8 mouse cellular contexts compared by ENCODE assay signal in the genomic region with DNA sequence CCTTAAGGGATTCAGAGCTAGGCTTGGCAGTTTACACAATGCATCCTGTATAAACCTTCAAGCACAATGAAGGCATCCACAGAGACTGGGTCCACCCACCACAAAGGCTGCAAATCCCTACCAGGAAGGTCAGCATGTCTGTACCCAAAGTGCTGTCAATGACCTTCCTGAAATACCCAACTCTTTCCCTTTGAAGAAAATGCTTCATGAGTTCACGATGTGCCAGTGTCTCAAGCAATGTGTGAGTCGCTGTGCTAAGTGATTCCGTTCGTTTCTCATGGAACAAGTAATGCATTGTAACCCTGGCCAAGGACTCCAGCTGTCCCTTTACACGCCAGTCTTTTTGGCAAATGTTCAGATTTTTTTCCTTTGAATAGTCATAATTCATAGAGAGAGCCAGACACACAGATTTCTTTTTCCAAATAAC.
DNase-seq lines count a peak whose midpoint lies in the region; ATAC-seq and TF ChIP-seq lines count a peak whose summit lies in the region.

No protein-coding gene starts in this region.

- no peak overlapping the region for H3K4me3 ChIP-seq in intestine, embryonic 14.5 days (ENCODE audit: low read depth, low read length)
- no peak overlapping the region for H3K4me3 ChIP-seq in intestine, postnatal 0 days (ENCODE audit: low read depth, low read length)
- H3K4me3 ChIP-seq in forebrain, embryonic 14.5 days (ENCODE audit: low read depth, low read length), result no peak overlapping the region
- H3K4me3 ChIP-seq in myocyte, result no peak overlapping the region

- no peak overlapping the region for H3K9ac ChIP-seq in intestine, embryonic 14.5 days (ENCODE audit: low read length)
- H3K9ac ChIP-seq in intestine, postnatal 0 days (ENCODE audit: low read depth, low read length), result no peak overlapping the region
- no peak overlapping the region for H3K9ac ChIP-seq in forebrain, embryonic 14.5 days (ENCODE audit: low read length)

- no peak overlapping the region for H3ac ChIP-seq in myocyte (ENCODE audit: control insufficient read depth, insufficient read length)

- H3K27me3 ChIP-seq in intestine, embryonic 14.5 days (replicated peaks; ENCODE audit: control insufficient read depth, insufficient read depth, low read length), result no peaks in the 10 kb centered on the region
- H3K27me3 ChIP-seq in intestine, postnatal 0 days (replicated peaks; ENCODE audit: control insufficient read depth, insufficient read depth, low read length), result no peaks in the 10 kb centered on the region
- no peaks in the 10 kb centered on the region for H3K27me3 ChIP-seq in forebrain, embryonic 14.5 days (replicated peaks; ENCODE audit: control insufficient read depth, insufficient read depth, low read length)
- no peaks in the 10 kb centered on the region for H3K27me3 ChIP-seq in myocyte (ENCODE audit: control insufficient read depth, insufficient read depth, insufficient read length)

- no peak for TF ChIP-seq POLR2A in myocyte (IDR thresholded peaks at IDR 0.05; ENCODE audit: insufficient read length, low read depth)

- H3K4me2 ChIP-seq in intestine, embryonic 14.5 days (ENCODE audit: low read length), result no peak overlapping the region
- no peak overlapping the region for H3K4me2 ChIP-seq in intestine, postnatal 0 days (replicated peaks; ENCODE audit: low read depth)
- no peak overlapping the region for H3K4me2 ChIP-seq in forebrain, embryonic 14.5 days (ENCODE audit: low read length)
- no peak overlapping the region for H3K4me2 ChIP-seq in myocyte (ENCODE audit: low read depth)

- no peaks in the 10 kb centered on the region for H3K9me3 ChIP-seq in intestine, embryonic 14.5 days (ENCODE audit: control insufficient read depth, low read length)
- H3K9me3 ChIP-seq in intestine, postnatal 0 days (ENCODE audit: control insufficient read depth), result no peaks in the 10 kb centered on the region
- H3K9me3 ChIP-seq in forebrain, embryonic 14.5 days (replicated peaks; ENCODE audit: control insufficient read depth, low read length), result no peaks in the 10 kb centered on the region

- no peak for DNase-seq in intestine, embryonic 14.5 days (ENCODE audit: low spot score)
- DNase-seq in adrenal gland, postnatal 10 days, result peak; percentile 37
- DNase-seq in forebrain, embryonic 14.5 days (ENCODE audit: low spot score), result peak; percentile 76
- DNase-seq in layer of hippocampus, postnatal 10 days (ENCODE audit: low spot score in 2 of 2), result peak; percentile 16 to 33

- TF ChIP-seq CTCF in intestine, postnatal 0 days (IDR thresholded peaks at IDR 0.05; ENCODE audit: low read depth), result no peak

- ATAC-seq in intestine, embryonic 14.5 days (replicated peaks; ENCODE audit: low FRiP score, low TSS enrichment, low read depth), result 0 out of 2 replicates have a peak, but pooled peaks have one; percentile 36
- no peak for ATAC-seq in intestine, postnatal 0 days
- peak; percentile 78 for ATAC-seq in forebrain, embryonic 14.5 days
- no peak for ATAC-seq in megakaryocyte-erythroid progenitor cell, adult 5-6 weeks (replicated peaks; ENCODE audit: low FRiP score, low TSS enrichment, poor library complexity, severe bottlenecking)
- no peak for ATAC-seq in CD4-positive, CD25-positive, alpha-beta regulatory T cell, adult 4 months

- no peak overlapping the region for H3K27ac ChIP-seq in intestine, embryonic 14.5 days (ENCODE audit: low read depth)
- no peak overlapping the region for H3K27ac ChIP-seq in intestine, postnatal 0 days (ENCODE audit: low read depth, low read length)
- H3K27ac ChIP-seq in forebrain, embryonic 14.5 days (ENCODE audit: low read depth, low read length), result no peak overlapping the region

- H3K4me1 ChIP-seq in intestine, embryonic 14.5 days (replicated peaks; ENCODE audit: control insufficient read depth, insufficient read depth, low read length), result no peaks in the 10 kb centered on the region; the same call in 1 of the 2 replicates
- H3K4me1 ChIP-seq in intestine, postnatal 0 days (replicated peaks; ENCODE audit: control insufficient read depth, insufficient read depth, low read length), result no peaks in the 10 kb centered on the region
- peaks cover 3% of the 10 kb centered on the region; the same call in 1 of the 2 replicates for H3K4me1 ChIP-seq in forebrain, embryonic 14.5 days (ENCODE audit: control insufficient read depth, insufficient read depth, low read length)

- WGBS in intestine, embryonic 14.5 days, result 53% methylated on average over 5 of the region's 5 CpGs
- WGBS in intestine, postnatal 0 days, result 43% methylated on average over 5 of the region's 5 CpGs
- whole genome bisulfite sequencing in forebrain, embryonic 14.5 days, result 23% methylated on average over 5 of the region's 5 CpGs

- H3K79me2 ChIP-seq in myocyte (ENCODE audit: control insufficient read depth, insufficient read depth), result no peaks in the 10 kb centered on the region

- H3K36me3 ChIP-seq in intestine, embryonic 14.5 days (ENCODE audit: control insufficient read depth, insufficient read depth, low read length), result no peaks in the 10 kb centered on the region
- H3K36me3 ChIP-seq in intestine, postnatal 0 days (ENCODE audit: control insufficient read depth, insufficient read depth), result no peaks in the 10 kb centered on the region
- H3K36me3 ChIP-seq in forebrain, embryonic 14.5 days (ENCODE audit: control insufficient read depth, insufficient read depth, low read length), result no peaks in the 10 kb centered on the region
- no peaks in the 10 kb centered on the region for H3K36me3 ChIP-seq in myocyte (ENCODE audit: control insufficient read depth, insufficient read depth)

TF ChIP-seq in myocyte, 11 proteins besides CTCF, POLR2A, EP300 and RAD21:
- TF ChIP-seq CEBPB (IDR thresholded peaks at IDR 0.05; ENCODE audit: insufficient read depth, poor library complexity, severe bottlenecking) (no peak), POLR2AphosphoS2 (IDR thresholded peaks at IDR 0.05; ENCODE audit: insufficient read length, low read depth) (no peak), USF1 (IDR thresholded peaks at IDR 0.05; ENCODE audit: low read depth) (no peak), MYOD1 (IDR thresholded peaks at IDR 0.05; ENCODE audit: control insufficient read depth in 1 of 3, insufficient read length in 2 of 3, low read depth in 2 of 3) (no peak), REST (IDR thresholded peaks at IDR 0.05; ENCODE audit: insufficient read depth, insufficient read length) (no peak), TCF12 (IDR thresholded peaks at IDR 0.05; ENCODE audit: insufficient read depth, poor library complexity, severe bottlenecking) (peak; percentile 0)
TF ChIP-seq in myocyte: peak in this region for 1.

Comparison
In these comparisons a context has a peak if more than half of its experiments do, and no peak if none do; other contexts are left out.
1. ATAC-seq: peak in intestine, embryonic 14.5 days (single experiment) and forebrain, embryonic 14.5 days (single experiment); none in intestine, postnatal 0 days (single experiment), megakaryocyte-erythroid progenitor cell, adult 5-6 weeks (single experiment) and CD4-positive, CD25-positive, alpha-beta regulatory T cell, adult 4 months (single experiment).